Comparison of ENCODE assay signal across 7 mouse cellular contexts in the genomic region with DNA sequence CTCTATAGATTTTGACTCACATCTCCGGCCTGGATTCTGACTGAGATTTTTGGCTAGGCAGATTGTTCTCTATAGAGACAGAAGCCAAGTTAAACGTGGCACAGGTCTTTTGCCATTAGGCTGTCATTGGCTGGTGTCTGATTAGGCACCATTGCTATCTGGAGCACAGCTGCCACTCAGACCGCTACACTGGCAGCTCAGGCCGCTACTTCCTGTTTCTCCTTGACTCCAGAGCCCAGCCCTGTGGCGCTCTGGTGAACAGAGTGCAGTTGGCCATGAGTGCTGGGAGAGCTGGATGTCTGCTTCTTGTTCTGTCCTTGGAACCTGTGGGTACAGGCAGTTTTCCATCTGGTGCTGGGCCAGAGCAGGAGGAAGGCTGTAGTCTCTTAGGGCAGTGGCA. TPM values are rescaled to one million over a fixed set of nuclear protein-coding genes. Genes with fewer than 3 reads are reported as not detected.
DNase-seq lines count a peak whose midpoint lies in the region; ATAC-seq and TF ChIP-seq lines count a peak whose summit lies in the region.

No protein-coding gene starts in this region.

- intact Hi-C loops in gastrocnemius, postnatal 36 days (cut with DNase I) = no loop called here

- H3K4me3 ChIP-seq in liver, embryonic 12.5 days = no peak overlapping the region
- H3K4me3 ChIP-seq in thymus, adult 2 months (ENCODE audit: control insufficient read depth, insufficient read depth, low read length) = no peak overlapping the region

- peaks cover 5% of the 10 kb centered on the region; the same call in 1 of the 2 replicates for H3K36me3 ChIP-seq in liver, embryonic 12.5 days
- H3K36me3 ChIP-seq in thymus, adult 2 months (ENCODE audit: control insufficient read depth, insufficient read depth, low read length) = peaks cover 10% of the 10 kb centered on the region; the same call in 1 of the 2 replicates

- peak; percentile 25 for DNase-seq in right cerebral cortex, postnatal 14 days
- no peak for DNase-seq in right cerebral cortex, postnatal 4 days
- DNase-seq in gastrocnemius, postnatal 36 days = peak; percentile 62 to 65
- no peak for DNase-seq in T-cell, adult 2 months (ENCODE audit: low spot score)
- no peak for DNase-seq in thymus, adult 2 months

- H3K27ac ChIP-seq in liver, embryonic 12.5 days = no peak overlapping the region
- no peak overlapping the region for H3K27ac ChIP-seq in thymus, adult 2 months (ENCODE audit: control insufficient read depth, insufficient read depth, low read length)

- no peak overlapping the region for H3K4me2 ChIP-seq in liver, embryonic 12.5 days

- 36% methylated on average over 5 of the region's 5 CpGs for WGBS in liver, embryonic 12.5 days (ENCODE audit: insufficient replicate concordance)
- 68% methylated on average over 5 of the region's 5 CpGs for WGBS in thymus, adult 2 months

- TF ChIP-seq POLR2A in thymus, adult 2 months (IDR thresholded peaks at IDR 0.05; ENCODE audit: control insufficient read depth, extremely low read depth, insufficient read depth, low read length, poor library complexity) = no peak

- no peaks in the 10 kb centered on the region for H3K9me3 ChIP-seq in liver, embryonic 12.5 days (replicated peaks)

- H3K4me1 ChIP-seq in liver, embryonic 12.5 days = peaks cover 18% of the 10 kb centered on the region
- no peaks in the 10 kb centered on the region; the same call in 1 of the 2 replicates for H3K4me1 ChIP-seq in thymus, adult 2 months (replicated peaks; ENCODE audit: control insufficient read depth, insufficient read depth, low read length)

- ATAC-seq in cerebellum, adult (ENCODE audit: insufficient number of reproducible peaks, low FRiP score, low TSS enrichment) = peak; percentile 58
- ATAC-seq in liver, embryonic 12.5 days = peak; percentile 72

- TF ChIP-seq CTCF in thymus, adult 2 months (IDR thresholded peaks at IDR 0.05; ENCODE audit: borderline replicate concordance, control insufficient read depth, extremely low read depth, insufficient read depth, low read length, poor library complexity) = no peak

- H3K9ac ChIP-seq in liver, embryonic 12.5 days = no peak overlapping the region

- H3K27me3 ChIP-seq in liver, embryonic 12.5 days (replicated peaks) = no peaks in the 10 kb centered on the region
- no peaks in the 10 kb centered on the region for H3K27me3 ChIP-seq in thymus, adult 2 months (ENCODE audit: control insufficient read depth, insufficient read depth, low read length)

RNA-seq across cellular contexts. Expression of a gene that starts 33.1 kb away (rescaled TPM):
- 10 to 100 TPM; 58.2 to 68.0 TPM for total RNA-seq in gastrocnemius, postnatal 36 days (2021)
- polyA plus RNA-seq in liver, embryonic 12.5 days (2016; fragmentation: Nextera tagmentation; extraction: Ambion mirVana) = 33.7 and 36.6 TPM in 2 replicates
- 74.9 and 94.9 TPM in 2 replicates for polyA plus RNA-seq in thymus, adult 2 months (2012; rRNA removed)

Comparison
In these comparisons a context has a peak if more than half of its experiments do, and no peak if none do; other contexts are left out.
1. DNase-seq: peak in right cerebral cortex, postnatal 14 days (single experiment) and gastrocnemius, postnatal 36 days (2 of 2); none in right cerebral cortex, postnatal 4 days (single experiment), T-cell, adult 2 months (single experiment) and thymus, adult 2 months (single experiment).